Mouse (Mus musculus) midbrain, embryonic 14.5 days (tissue): ENCODE measurements around the gene Acot11. TPM values are rescaled to one million over a fixed set of nuclear protein-coding genes. Genes with fewer than 3 reads are reported as not detected.

ENCODE experiments used
- ATAC-seq: fragments of 200-750 bp; cut with Nextera tagmentation; 2 replicates; pipeline ENCODE4 v1.8.0; 2017; ENCODE audit warnings: moderate number of reproducible peaks, moderate library complexity; ENCODE audit not compliant: low FRiP score, low TSS enrichment
- DNase-seq: peaks from one replicate; pipeline ENCODE4 v3.0.0-alpha.2; 2015
- H3K27ac ChIP-seq: fragments of 300-500 bp; sonication (generic); replicated peaks from 2 replicates; pipeline ENCODE4 v1.5.1; 2014; ENCODE audit warnings: mild to moderate bottlenecking, low read depth, low read length, moderate library complexity
- H3K27me3 ChIP-seq: fragments of 300-500 bp; sonication (generic); 2 replicates; pipeline ENCODE4 v1.6.1; 2014; ENCODE audit warnings: low read length, control low read depth, mixed read lengths; ENCODE audit not compliant: control insufficient read depth, insufficient read depth
- H3K36me3 ChIP-seq: fragments of 300-500 bp; sonication (generic); 2 replicates; pipeline ENCODE4 v1.6.1; 2014; ENCODE audit warnings: low read length, control low read depth; ENCODE audit not compliant: control insufficient read depth, insufficient read depth
- H3K4me1 ChIP-seq: fragments of 300-500 bp; sonication (generic); 2 replicates; pipeline ENCODE4 v1.6.1; 2014; ENCODE audit warnings: mild to moderate bottlenecking, antibody characterized with exemption, low read length, control low read depth; ENCODE audit not compliant: control insufficient read depth, insufficient read depth
- H3K4me2 ChIP-seq: fragments of 300-500 bp; sonication (generic); 2 replicates; pipeline ENCODE4 v1.6.1; 2014; ENCODE audit warnings: mild to moderate bottlenecking, low read length, moderate library complexity
- H3K4me3 ChIP-seq: fragments of 300-500 bp; sonication (generic); replicated peaks from 2 replicates; pipeline ENCODE4 v1.5.1; 2014; ENCODE audit warnings: low read depth, low read length
- H3K9ac ChIP-seq: fragments of 300-500 bp; sonication (generic); replicated peaks from 2 replicates; pipeline ENCODE4 v1.6.1; 2014; ENCODE audit warnings: mild to moderate bottlenecking, low read length, moderate library complexity
- H3K9me3 ChIP-seq: fragments of 300-500 bp; sonication (generic); 2 replicates; pipeline ENCODE4 v1.6.1; 2016; ENCODE audit warnings: low read length, control low read depth, mixed read lengths; ENCODE audit not compliant: control insufficient read depth
- WGBS: fragments of 180-500 bp; shearing (Covaris S2); extraction: QIAGEN DNeasy Blood & Tissue Kit; methylation state at CpG from one replicate; pipeline ENCODE4 v1.1.7; 2014; 5-methylcytosine and 5-hydroxymethylcytosine counted together
- polyA plus RNA-seq: library from polyadenylated mRNA; unstranded; fragments of >200 nt; fragmentation: Nextera tagmentation; extraction: Ambion mirVana; gene quantifications from 2 replicates; pipeline ENCODE4 v1.2.1, GENCODE M21; 2014

Acot11 gene
- polyA plus RNA-seq, 1 experiment from 2014 or later, result 1.3 TPM

GRCm38 (mm10) chr4:106704416-106704815 lies 100.4 kb downstream of the Acot11 start:
- Histone ChIP-seq H3K27ac (peak overlapping the region; percentile 72; the same call in 1 of the 2 replicates), H3K4me2 (no peak overlapping the region), H3K36me3 (no peaks in the 10 kb centered on the region), H3K9me3 (no peaks in the 10 kb centered on the region), H3K4me3 (no peak overlapping the region), H3K9ac (no peak overlapping the region), H3K27me3 (no peaks in the 10 kb centered on the region; the same call in 1 of the 2 replicates), H3K4me1 (peaks cover 27% of the 10 kb centered on the region)
- 57% methylated on average over 11 of the region's 11 CpGs for WGBS
- DNase-seq, result peak; percentile 49
- ATAC-seq, result no peak

- H3K4me1 ChIP-seq, result peaks cover 27% of the 10 kb centered on the region
- ATAC-seq, result no peak
- no peak overlapping the region for H3K4me3 ChIP-seq
- H3K9me3 ChIP-seq, result no peaks in the 10 kb centered on the region
- no peaks in the 10 kb centered on the region for H3K36me3 ChIP-seq
- H3K27me3 ChIP-seq, result no peaks in the 10 kb centered on the region; the same call in 1 of the 2 replicates
- no peak overlapping the region for H3K4me2 ChIP-seq
- 81% methylated on average over 10 of the region's 10 CpGs for WGBS
- no peak overlapping the region for H3K9ac ChIP-seq
- H3K27ac ChIP-seq, result peak overlapping the region; percentile 72; the same call in 1 of the 2 replicates
- no peak for DNase-seq
These were observed 100.8 kb downstream of the Acot11 start for GRCm38 (mm10) chr4:106703956-106704355.

DNA sequence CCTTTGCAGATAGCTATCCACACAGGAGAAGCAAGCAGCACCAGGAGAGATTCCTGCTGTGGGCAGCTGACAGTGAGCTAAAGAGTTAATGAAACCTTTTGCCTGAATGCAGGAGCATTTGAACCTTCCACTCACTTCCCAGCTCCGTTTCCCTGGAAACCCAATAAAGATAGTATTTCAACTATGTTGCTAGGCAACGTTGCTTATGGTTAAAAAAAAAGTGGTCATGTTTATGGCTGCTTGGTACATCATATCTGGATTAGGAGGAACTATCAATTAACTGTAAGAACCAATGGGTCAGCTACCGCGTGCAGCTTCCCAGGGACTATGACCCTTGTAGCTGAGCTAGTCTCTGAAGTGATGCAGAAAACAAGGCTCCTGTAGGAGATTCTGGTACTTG lies 104.0 kb downstream of the Acot11 start:
- no peak overlapping the region for H3K4me3 ChIP-seq
- H3K9ac ChIP-seq, result no peak overlapping the region
- ATAC-seq (no peak), DNase-seq (peak; percentile 77)
- H3K27me3 ChIP-seq, result no peaks in the 10 kb centered on the region
- 36% methylated on average over 4 of the region's 4 CpGs for WGBS
- H3K4me1 ChIP-seq, result peaks cover 27% of the 10 kb centered on the region
- peak overlapping the region; percentile 70 for H3K27ac ChIP-seq
- H3K36me3 ChIP-seq, result no peaks in the 10 kb centered on the region
- H3K4me2 ChIP-seq, result peak overlapping the region; percentile 29; the same call in 1 of the 2 replicates
- no peaks in the 10 kb centered on the region for H3K9me3 ChIP-seq

- no peak overlapping the region for H3K9ac ChIP-seq
- no peaks in the 10 kb centered on the region for H3K27me3 ChIP-seq
- 22% methylated on average over 9 of the region's 9 CpGs for WGBS
- peaks cover 27% of the 10 kb centered on the region for H3K4me1 ChIP-seq
- H3K4me3 ChIP-seq, result no peak overlapping the region
- peak overlapping the region; percentile 70 for H3K27ac ChIP-seq
- DNase-seq (peak; percentile 70), ATAC-seq (no peak)
- no peaks in the 10 kb centered on the region for H3K36me3 ChIP-seq
- H3K9me3 ChIP-seq, result no peaks in the 10 kb centered on the region
- no peak overlapping the region for H3K4me2 ChIP-seq
These were observed 104.8 kb downstream of the Acot11 start for GRCm38 (mm10) chr4:106699989-106700388.

Other genes starting within 250 kb of the Acot11 start
- 18.2 and 20.9 TPM in 2 replicates for gene Dhcr24, start 244.0 kb downstream of the Acot11 start, polyA plus RNA-seq
- gene Lexm, start 187.8 kb downstream of the Acot11 start, polyA plus RNA-seq, result not detected in 2 replicates
- gene Ttc22, start 182.6 kb downstream of the Acot11 start, polyA plus RNA-seq, result 3.3 and 3.5 TPM in 2 replicates
- 7.8 and 8.8 TPM in 2 replicates for gene Pars2, start 153.9 kb downstream of the Acot11 start, polyA plus RNA-seq
- gene Ttc4, start 126.1 kb downstream of the Acot11 start, polyA plus RNA-seq, result 104 and 121 TPM in 2 replicates
- gene Mroh7, start 74.1 kb downstream of the Acot11 start, polyA plus RNA-seq, result 0.26 and 0.43 TPM in 2 replicates
- gene Fam151a, start 71.1 kb downstream of the Acot11 start, polyA plus RNA-seq, result not detected in 2 replicates
- 147 and 187 TPM in 2 replicates for gene Ssbp3, start 105.7 kb upstream of the Acot11 start, polyA plus RNA-seq